Mouse (Mus musculus): ENCODE data around the gene Col6a6.
"Not testable (repeated sequence)": the region's sequence is repeated elsewhere in the genome, so short reads cannot be mapped to it uniquely, and the experiment has no call there.

Gene Col6a6

GRCm38 (mm10) chr9:105827791-105828385 lies at the start of gene Col6a6:
Gene Col6a6, minus strand, starts transcription at chr9:105828160.
- no peak for DNase-seq

- no peak for DNase-seq
These were observed 48.2 kb upstream of the Col6a6 start for GRCm38 (mm10) chr9:105876124-105876523.

DNA sequence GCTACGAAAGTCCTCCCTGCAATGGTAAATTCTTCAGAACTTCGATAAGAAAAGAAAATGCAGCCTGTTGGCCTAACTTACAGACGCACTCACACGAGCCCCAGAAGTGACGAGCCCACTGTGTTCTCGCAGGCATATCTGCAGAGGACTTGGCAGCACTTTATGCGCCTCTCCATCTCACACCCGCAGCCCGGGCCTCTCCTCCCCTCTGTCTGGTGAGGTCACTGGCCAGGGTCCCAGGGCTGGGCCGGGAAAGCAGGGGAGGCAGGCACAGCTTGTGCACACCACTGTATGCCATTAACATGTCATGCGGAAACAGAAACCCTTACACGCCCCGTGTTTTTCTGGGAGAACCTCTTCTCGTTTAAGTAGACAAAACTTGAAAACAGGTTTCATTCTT lies 43.7 kb upstream of the Col6a6 start:
- DNase-seq = no peak

DNA sequence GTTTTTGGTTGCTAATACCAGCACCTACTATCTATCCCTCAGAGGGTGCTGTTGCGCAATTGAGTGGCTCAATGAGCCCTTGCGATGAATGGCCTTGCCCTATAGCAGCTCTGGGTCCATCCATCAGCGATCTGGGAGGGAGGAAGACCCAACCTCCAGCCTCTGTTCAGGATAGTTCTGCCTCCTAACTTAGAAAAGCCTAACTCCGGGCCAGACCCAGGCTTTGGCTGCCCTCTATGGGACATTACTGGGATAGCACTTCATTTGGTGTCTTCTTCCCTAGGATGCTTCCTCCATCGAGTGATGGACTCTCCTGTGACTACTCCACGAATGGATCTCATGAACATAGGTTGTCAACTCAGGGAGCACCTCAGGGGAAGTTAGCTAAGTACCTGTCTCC lies 29.8 kb upstream of the Col6a6 start:
- no peak for DNase-seq

- no peak for DNase-seq
These were observed 24.8 kb upstream of the Col6a6 start for GRCm38 (mm10) chr9:105852778-105853065.

- DNase-seq = no peak
These were observed 24.2 kb upstream of the Col6a6 start for GRCm38 (mm10) chr9:105852015-105852777.

- DNase-seq = no peak
These were observed 23.1 kb upstream of the Col6a6 start for GRCm38 (mm10) chr9:105851011-105851410.

- no peak for DNase-seq
These were observed 20.4 kb upstream of the Col6a6 start for GRCm38 (mm10) chr9:105848396-105848795.

DNA sequence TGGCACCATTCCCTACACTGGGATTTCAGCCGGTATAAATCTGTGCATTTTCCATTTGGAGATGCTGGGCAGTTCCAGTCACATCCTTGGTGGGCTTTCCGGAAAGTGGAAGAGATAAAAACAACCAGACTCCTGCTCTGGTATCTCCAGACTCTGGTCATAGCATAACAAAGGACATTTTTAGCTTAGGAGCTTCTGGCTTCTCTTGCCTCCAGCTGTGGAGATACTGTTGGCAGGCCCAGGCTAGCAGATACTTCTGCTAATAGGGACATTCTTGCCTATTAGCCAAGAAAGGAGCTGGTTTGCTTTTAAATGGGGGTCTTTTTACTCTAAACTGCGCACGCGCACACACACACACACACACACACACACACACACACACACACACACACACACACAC lies 19.3 kb upstream of the Col6a6 start:
- no peak for DNase-seq

GRCm38 (mm10) chr9:105841386-105841785 lies 13.4 kb upstream of the Col6a6 start:
- not testable (repeated sequence) for DNase-seq

- DNase-seq = no peak
These were observed 11.2 kb upstream of the Col6a6 start for GRCm38 (mm10) chr9:105839147-105839515.

GRCm38 (mm10) chr9:105838396-105839146 lies 10.6 kb upstream of the Col6a6 start:
- no peak for DNase-seq

- DNase-seq = no peak
These were observed 7.6 kb upstream of the Col6a6 start for GRCm38 (mm10) chr9:105835587-105835986.

DNA sequence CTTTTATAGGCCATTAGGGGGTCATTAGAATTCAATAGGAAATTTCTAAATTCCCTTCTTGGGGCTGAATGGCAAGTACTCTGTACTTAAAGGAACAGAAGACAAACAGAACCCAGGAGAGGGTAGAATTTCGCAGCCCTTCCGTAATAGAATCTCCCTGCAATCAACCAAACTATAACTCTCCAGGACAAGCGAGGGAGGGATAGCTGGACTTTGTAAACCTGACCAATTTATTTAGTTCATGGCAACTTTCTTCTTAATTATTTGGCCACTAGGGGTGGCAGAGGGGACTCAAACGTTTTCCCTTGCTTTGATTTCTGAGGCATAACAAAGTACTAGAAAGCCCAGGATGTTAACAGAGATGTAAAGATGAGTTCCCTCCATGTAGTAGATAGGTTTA lies 6.8 kb upstream of the Col6a6 start:
- no peak for DNase-seq

DNA sequence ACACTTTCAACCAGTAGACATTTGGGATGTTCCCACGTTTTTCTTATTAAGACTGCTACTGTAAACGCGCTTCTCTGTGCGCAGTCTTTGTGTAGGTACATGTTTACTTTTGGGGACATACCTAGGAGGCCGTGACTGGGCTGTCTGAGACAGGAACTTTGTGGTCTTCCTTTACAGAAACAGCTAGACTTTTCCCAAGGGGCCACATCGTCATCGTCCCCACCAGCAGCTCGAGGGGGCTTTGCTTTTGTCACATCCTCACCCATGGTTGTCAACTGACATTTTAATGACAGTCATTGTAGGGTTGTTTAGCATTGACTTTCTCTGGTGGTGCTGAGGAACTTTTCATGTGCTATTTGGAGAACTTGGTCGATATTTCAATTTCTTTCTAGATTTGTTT lies 3.3 kb upstream of the Col6a6 start:
- DNase-seq = no peak

GRCm38 (mm10) chr9:105827076-105827647 lies 798 bp downstream of the Col6a6 start:
- no peak for DNase-seq

GRCm38 (mm10) chr9:105820711-105821110 lies 7.2 kb downstream of the Col6a6 start:
- no peak for DNase-seq

DNA sequence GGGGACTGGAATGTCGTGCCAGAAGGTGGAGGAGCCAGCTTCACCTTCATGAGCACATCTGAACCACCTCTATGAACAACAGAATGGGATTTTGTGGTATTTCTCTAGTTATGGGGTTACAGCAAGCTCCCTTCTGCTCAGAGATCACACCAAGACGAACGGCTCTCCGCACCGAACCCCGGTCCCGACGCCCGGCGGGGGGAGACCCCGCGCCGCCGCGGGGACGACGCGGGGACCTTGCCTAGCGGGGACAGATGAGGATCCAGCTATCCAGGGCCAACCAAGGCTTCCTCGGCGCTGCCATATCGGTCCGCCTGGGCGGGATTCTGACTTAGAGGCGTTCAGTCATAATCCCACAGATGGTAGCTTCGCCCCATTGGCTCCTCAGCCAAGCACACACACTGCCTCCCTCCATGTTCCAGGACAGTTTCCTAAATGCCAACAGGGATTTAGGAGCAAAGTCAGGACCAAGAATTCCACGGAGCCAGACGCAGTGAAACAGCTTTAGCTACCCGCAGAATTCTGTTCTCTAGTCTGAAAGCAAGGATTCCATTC lies 8.7 kb downstream of the Col6a6 start:
- DNase-seq = no peak

GRCm38 (mm10) chr9:105814436-105814835 lies 13.5 kb downstream of the Col6a6 start:
- DNase-seq = no peak

GRCm38 (mm10) chr9:105811458-105811857 lies 16.5 kb downstream of the Col6a6 start:
- no peak for DNase-seq

GRCm38 (mm10) chr9:105808920-105809505 lies 18.9 kb downstream of the Col6a6 start:
- DNase-seq = no peak

- DNase-seq = no peak
These were observed 24.5 kb downstream of the Col6a6 start for GRCm38 (mm10) chr9:105803416-105803815.

GRCm38 (mm10) chr9:105801463-105801862 lies 26.5 kb downstream of the Col6a6 start:
- no peak for DNase-seq
